Mouse (Mus musculus) intestine, postnatal 0 days (tissue): ENCODE measurements around the gene B4galt2. TPM values are rescaled to one million over a fixed set of nuclear protein-coding genes. Genes with fewer than 3 reads are reported as not detected.

Experiments
- ATAC-seq: fragments of 200-750 bp; cut with Nextera tagmentation; 2 replicates; pipeline ENCODE4 v1.8.0; 2017; ENCODE audit warnings: mild to moderate bottlenecking, moderate TSS enrichment, moderate library complexity
- H3K27ac ChIP-seq: fragments of 300-500 bp; sonication (generic); 2 replicates; pipeline ENCODE4 v1.5.1; 2014; ENCODE audit warnings: mild to moderate bottlenecking, low read depth, low read length, moderate library complexity
- H3K27me3 ChIP-seq: fragments of 300-500 bp; sonication (generic); replicated peaks from 2 replicates; pipeline ENCODE4 v1.6.1; 2014; ENCODE audit warnings: low read length, mixed read lengths; ENCODE audit not compliant: control insufficient read depth, insufficient read depth
- H3K36me3 ChIP-seq: fragments of 300-500 bp; sonication (generic); 2 replicates; pipeline ENCODE4 v1.6.1; 2014; ENCODE audit warnings: mild to moderate bottlenecking, moderate library complexity; ENCODE audit not compliant: control insufficient read depth, insufficient read depth
- H3K4me1 ChIP-seq: fragments of 300-500 bp; sonication (generic); replicated peaks from 2 replicates; pipeline ENCODE4 v1.6.1; 2014; ENCODE audit warnings: antibody characterized with exemption, low read length, mixed read lengths; ENCODE audit not compliant: control insufficient read depth, insufficient read depth
- H3K4me2 ChIP-seq: fragments of 300-500 bp; sonication (generic); replicated peaks from 2 replicates; pipeline ENCODE4 v1.6.1; 2014; ENCODE audit warnings: low read depth, mild to moderate bottlenecking, moderate library complexity
- H3K4me3 ChIP-seq: fragments of 300-500 bp; sonication (generic); 2 replicates; pipeline ENCODE4 v1.5.1; 2014; ENCODE audit warnings: low read depth, low read length
- H3K9ac ChIP-seq: fragments of 300-500 bp; sonication (generic); 2 replicates; pipeline ENCODE4 v1.6.1; 2014; ENCODE audit warnings: mild to moderate bottlenecking, low read depth, low read length
- H3K9me3 ChIP-seq: fragments of 300-500 bp; sonication (generic); 2 replicates; pipeline ENCODE4 v1.6.1; 2016; ENCODE audit warnings: mixed run types; ENCODE audit not compliant: control insufficient read depth
- CTCF ChIP-seq: sonication (generic); IDR thresholded peaks from 2 replicates; pipeline ENCODE4 v1.5.1; 2016; ENCODE audit warnings: low read depth, mild to moderate bottlenecking, control low read depth, antibody characterized with exemption, moderate library complexity
- WGBS: fragments of 180-500 bp; shearing (Covaris S2); extraction: QIAGEN DNeasy Blood & Tissue Kit; methylation state at CpG from one replicate; pipeline ENCODE4 v1.1.7; 2014; 5-methylcytosine and 5-hydroxymethylcytosine counted together
- polyA plus RNA-seq: library from polyadenylated mRNA; unstranded; fragments of >200 nt; fragmentation: Nextera tagmentation; extraction: Ambion mirVana; gene quantifications from 2 replicates; pipeline ENCODE4 v1.2.1, GENCODE M21; 2015

Gene B4galt2
- polyA plus RNA-seq, 1 experiment from 2014 or later, result 8.7 TPM

- ATAC-seq, result no peak
- no peak overlapping the region for H3K9ac ChIP-seq
- no peak overlapping the region for H3K27ac ChIP-seq
- H3K4me1 ChIP-seq, result no peaks in the 10 kb centered on the region
- H3K4me2 ChIP-seq, result no peak overlapping the region
- H3K27me3 ChIP-seq, result no peaks in the 10 kb centered on the region
- 71% methylated on average over 17 of the region's 17 CpGs for WGBS
- H3K36me3 ChIP-seq, result no peaks in the 10 kb centered on the region; the same call in 1 of the 2 replicates
- H3K4me3 ChIP-seq, result no peak overlapping the region
- H3K9me3 ChIP-seq, result no peaks in the 10 kb centered on the region
- TF ChIP-seq CTCF, result no peak
Measured at GRCm38 (mm10) chr4:117849063-117849462, 34.2 kb downstream of the B4galt2 start.

DNA sequence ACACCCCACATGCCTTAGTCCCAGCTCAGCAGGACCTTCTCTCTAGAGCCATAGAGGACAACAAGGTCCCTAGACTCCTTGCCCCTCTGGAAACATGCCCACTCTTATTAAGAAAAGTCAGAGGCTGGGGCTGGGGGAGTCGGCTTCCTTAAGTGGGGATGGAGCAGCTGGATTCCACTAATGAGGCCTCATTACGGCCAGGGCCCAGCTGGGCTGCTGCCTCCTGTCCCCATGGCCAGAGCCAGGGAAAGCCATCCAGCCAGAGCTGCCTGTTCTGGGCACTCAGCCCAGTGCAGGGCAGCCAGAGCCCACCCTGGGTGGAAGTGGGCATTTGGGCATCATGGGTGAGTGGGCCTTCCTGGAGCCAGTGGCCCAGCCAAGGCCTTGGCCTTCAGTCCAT is 36.3 kb downstream of the B4galt2 start:
- Histone ChIP-seq H3K4me3 (no peak overlapping the region), H3K27me3 (no peaks in the 10 kb centered on the region), H3K36me3 (no peaks in the 10 kb centered on the region; the same call in 1 of the 2 replicates), H3K4me1 (no peaks in the 10 kb centered on the region), H3K27ac (no peak overlapping the region), H3K9me3 (no peaks in the 10 kb centered on the region), H3K4me2 (no peak overlapping the region), H3K9ac (no peak overlapping the region)
- TF ChIP-seq CTCF, result no peak
- ATAC-seq, result no peak
- 66% methylated on average over 2 of the region's 2 CpGs for WGBS

GRCm38 (mm10) chr4:117846261-117846660 is 37.0 kb downstream of the B4galt2 start:
- ATAC-seq, result no peak

DNA sequence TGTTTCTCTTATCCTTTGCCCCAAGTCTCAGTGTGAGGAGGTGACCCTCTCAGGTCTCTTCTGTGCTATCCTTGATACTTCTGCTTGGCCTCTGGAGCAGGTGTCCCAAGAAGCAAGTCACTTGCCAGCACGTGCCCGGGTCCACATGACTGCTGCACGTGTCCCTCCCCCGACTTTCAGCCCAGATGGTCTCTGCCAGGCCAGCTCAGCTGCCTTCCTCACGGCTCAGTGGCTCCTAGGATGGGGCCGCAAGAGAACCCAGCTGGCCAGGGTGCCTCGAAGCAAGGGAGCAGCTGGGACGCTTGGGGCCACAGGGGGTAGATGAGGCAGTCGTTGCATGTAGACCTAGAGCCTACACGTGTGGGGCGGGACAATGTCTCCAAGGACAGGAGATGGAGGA is 38.0 kb downstream of the B4galt2 start:
- ATAC-seq, result no peak
- WGBS, result 84% methylated on average over 11 of the region's 11 CpGs
- H3K27me3 ChIP-seq, result no peaks in the 10 kb centered on the region

More at GRCm38 (mm10) chr4:117846261-117846660, 37.0 kb downstream of the B4galt2 start:
- no peaks in the 10 kb centered on the region for H3K27me3 ChIP-seq
- H3K4me3 ChIP-seq, result no peak overlapping the region
- no peak overlapping the region for H3K4me2 ChIP-seq
- TF ChIP-seq CTCF, result no peak
- WGBS, result 95% methylated on average over 4 of the region's 4 CpGs
- H3K9ac ChIP-seq, result no peak overlapping the region
- no peaks in the 10 kb centered on the region for H3K4me1 ChIP-seq
- H3K36me3 ChIP-seq, result no peaks in the 10 kb centered on the region; the same call in 1 of the 2 replicates
- no peaks in the 10 kb centered on the region for H3K9me3 ChIP-seq
- no peak overlapping the region for H3K27ac ChIP-seq

DNA sequence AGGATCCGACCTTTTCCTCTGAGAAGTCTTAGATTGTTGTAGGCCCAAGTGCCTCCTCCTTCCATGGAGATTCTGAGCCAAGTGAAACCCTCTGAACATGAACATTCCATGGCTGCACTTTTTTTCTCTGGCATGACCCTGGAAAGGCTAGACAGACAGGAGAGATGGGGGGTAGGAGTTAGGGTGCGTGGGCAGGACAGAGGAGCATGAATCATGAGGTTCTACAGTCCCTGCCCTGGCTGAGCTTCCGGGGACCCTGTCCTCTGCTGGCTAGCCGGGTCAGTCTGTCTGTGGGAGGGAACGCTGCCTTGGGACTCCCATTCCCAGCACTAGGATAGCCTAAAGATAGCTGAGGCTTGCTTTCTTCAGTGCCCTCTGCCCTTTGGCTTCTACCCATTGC is 38.8 kb downstream of the B4galt2 start:
- WGBS, result 86% methylated on average over 5 of the region's 5 CpGs
- Histone ChIP-seq H3K4me2 (no peak overlapping the region), H3K27ac (no peak overlapping the region), H3K27me3 (no peaks in the 10 kb centered on the region), H3K36me3 (no peaks in the 10 kb centered on the region), H3K9ac (no peak overlapping the region), H3K9me3 (no peaks in the 10 kb centered on the region), H3K4me3 (no peak overlapping the region), H3K4me1 (no peaks in the 10 kb centered on the region)
- ATAC-seq, result no peak
- no peak for TF ChIP-seq CTCF

More for the DNA sequence above, 38.0 kb downstream of the B4galt2 start:
- Histone ChIP-seq H3K9me3 (no peaks in the 10 kb centered on the region), H3K9ac (no peak overlapping the region), H3K36me3 (no peaks in the 10 kb centered on the region; the same call in 1 of the 2 replicates), H3K4me1 (no peaks in the 10 kb centered on the region), H3K4me3 (no peak overlapping the region), H3K27ac (no peak overlapping the region), H3K4me2 (no peak overlapping the region)
- TF ChIP-seq CTCF, result no peak

GRCm38 (mm10) chr4:117843101-117843500 is 40.2 kb downstream of the B4galt2 start:
- H3K4me3 ChIP-seq, result no peak overlapping the region
- no peak for ATAC-seq
- WGBS, result 87% methylated on average over 5 of the region's 5 CpGs
- no peaks in the 10 kb centered on the region for H3K27me3 ChIP-seq
- no peaks in the 10 kb centered on the region for H3K36me3 ChIP-seq
- no peak overlapping the region for H3K9ac ChIP-seq
- no peak for TF ChIP-seq CTCF
- no peak overlapping the region for H3K4me2 ChIP-seq
- H3K9me3 ChIP-seq, result no peaks in the 10 kb centered on the region
- H3K4me1 ChIP-seq, result no peaks in the 10 kb centered on the region
- H3K27ac ChIP-seq, result no peak overlapping the region

GRCm38 (mm10) chr4:117841566-117841965 is 41.7 kb downstream of the B4galt2 start:
- WGBS, result 66% methylated on average over 3 of the region's 3 CpGs
- no peak for ATAC-seq

More at GRCm38 (mm10) chr4:117841566-117841965, 41.7 kb downstream of the B4galt2 start:
- H3K9ac ChIP-seq, result no peak overlapping the region
- H3K27me3 ChIP-seq, result no peaks in the 10 kb centered on the region
- no peaks in the 10 kb centered on the region for H3K9me3 ChIP-seq
- H3K4me1 ChIP-seq, result no peaks in the 10 kb centered on the region
- no peak for TF ChIP-seq CTCF
- H3K4me3 ChIP-seq, result no peak overlapping the region
- no peak overlapping the region for H3K27ac ChIP-seq
- no peak overlapping the region for H3K4me2 ChIP-seq
- H3K36me3 ChIP-seq, result no peaks in the 10 kb centered on the region
